Mouse (Mus musculus): ENCODE results near the gene Tgfbr3.

Gene Tgfbr3

DNA sequence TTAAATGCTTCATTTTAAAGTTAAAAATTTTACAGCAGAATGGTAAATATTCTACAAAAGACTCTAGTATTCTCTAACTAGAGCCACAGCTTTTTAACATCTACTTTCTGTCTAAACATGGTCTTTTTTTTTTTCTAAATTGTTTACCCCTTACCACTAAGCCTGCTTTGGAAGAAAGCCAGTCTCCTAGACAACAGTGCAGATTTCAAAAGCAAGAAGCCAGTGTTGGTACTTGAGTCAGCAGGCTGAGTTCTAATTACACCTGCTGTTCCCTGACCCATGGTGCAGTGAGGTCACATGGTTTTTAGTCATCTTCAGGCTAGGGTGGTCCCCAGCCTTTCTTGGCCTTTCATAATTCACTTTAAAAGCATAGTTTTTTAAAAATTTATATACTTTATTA is 115.2 kb downstream of the Tgfbr3 start:
- DNase-seq (ENCODE audit: low read depth, low spot score), result peak; percentile 22

DNA sequence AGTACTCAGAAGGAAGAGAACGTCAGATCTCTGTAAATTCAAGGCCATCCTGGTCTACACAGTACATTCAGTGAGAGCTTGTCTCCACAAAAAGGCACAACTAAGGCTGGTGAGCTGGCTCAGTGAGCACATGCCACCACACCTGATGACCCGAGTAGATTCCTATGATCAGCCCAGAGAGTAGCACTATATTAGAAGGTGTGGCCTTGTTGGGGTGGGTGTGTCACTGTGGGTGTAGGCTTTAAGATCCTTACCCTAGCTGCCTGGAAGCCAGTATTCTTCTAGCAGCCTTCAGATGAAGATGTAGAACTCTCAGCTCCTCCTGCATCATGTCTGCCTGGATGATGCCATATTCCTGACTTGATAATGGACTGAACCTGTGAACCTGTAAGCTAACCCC is 115.9 kb downstream of the Tgfbr3 start:
- DNase-seq (ENCODE audit: low read depth, low spot score), result no peak

DNA sequence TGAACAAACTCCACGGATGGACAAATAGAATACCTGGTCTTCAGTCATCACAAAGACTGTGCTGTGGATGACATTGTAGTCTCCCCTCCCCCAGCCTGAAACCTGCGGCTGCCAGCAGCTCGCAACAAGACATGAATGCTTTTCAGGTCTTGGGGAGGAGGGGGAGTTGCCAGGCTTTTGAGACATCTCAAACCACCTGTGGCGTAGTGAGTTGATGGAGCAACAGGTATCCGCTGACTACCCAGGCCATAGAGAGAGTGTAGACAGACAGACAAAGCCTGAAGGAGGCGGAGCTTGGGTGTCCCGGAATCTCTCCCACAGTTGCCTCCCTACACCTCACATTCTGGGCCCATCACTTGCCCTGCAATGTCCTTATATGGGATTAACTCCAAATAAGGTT is 117.6 kb downstream of the Tgfbr3 start:
- no peak for DNase-seq (ENCODE audit: low read depth, low spot score)

DNA sequence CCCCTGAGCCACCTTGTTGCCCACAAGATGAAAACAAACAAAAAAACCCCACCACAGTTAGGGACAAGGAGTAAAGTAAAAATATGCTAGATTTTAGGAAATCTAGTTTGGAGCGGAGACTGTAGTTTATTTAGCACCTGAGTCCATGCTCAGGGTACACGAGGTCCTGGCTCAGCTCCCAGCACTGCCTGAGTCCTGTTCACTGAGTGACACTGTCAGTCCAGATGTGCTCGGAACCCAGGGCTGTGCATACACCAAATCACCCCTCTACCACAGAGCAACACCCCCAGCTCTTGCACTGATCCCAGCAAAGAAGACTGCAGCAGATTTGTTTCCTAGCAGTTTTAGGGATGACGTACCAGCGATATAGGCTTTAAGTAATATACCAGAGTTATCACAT is 119.6 kb downstream of the Tgfbr3 start:
- DNase-seq (ENCODE audit: low read depth, low spot score), result no peak

DNA sequence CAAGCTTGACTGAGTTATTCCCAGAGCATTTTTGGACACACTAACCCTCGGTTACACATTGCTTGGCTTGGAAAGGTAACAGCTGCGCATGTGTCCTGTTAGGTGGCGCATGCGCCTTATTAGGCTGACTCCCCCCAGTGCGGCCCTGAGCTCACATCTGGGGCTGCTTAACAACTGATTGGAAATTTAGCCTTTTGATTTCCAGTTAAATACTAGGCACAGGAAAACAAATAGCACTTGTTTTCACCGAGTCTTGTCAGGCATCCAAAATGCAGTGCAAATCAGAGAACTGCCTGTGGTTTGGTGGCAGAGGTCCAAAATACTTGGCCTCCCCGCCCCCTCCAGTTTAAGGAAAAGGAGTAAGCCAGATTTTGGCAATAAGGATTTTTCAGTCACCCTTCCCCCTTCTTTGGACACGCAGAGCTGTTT is 121.5 kb downstream of the Tgfbr3 start:
- no peak for DNase-seq (ENCODE audit: low read depth, low spot score)

DNA sequence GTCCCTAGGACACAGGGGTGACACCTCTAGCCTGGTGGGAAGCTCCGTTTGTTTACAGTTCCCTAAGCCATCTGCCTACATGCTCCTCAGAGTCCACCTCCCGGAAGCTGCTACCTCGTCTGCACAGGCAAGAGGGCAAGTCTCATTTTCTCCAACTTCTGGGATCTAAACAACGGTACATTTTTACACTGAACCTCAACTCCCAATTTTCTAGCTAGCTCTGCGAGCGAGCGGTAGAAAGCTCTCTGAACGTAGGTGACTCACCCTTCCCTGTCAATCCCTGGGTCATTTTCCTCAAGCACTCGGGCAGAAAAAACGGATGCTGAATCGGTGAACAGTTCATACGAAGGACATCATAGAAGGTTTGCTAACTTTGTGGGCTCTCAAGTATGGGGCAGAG is 122.1 kb downstream of the Tgfbr3 start:
- DNase-seq (ENCODE audit: low read depth, low spot score), result no peak

DNA sequence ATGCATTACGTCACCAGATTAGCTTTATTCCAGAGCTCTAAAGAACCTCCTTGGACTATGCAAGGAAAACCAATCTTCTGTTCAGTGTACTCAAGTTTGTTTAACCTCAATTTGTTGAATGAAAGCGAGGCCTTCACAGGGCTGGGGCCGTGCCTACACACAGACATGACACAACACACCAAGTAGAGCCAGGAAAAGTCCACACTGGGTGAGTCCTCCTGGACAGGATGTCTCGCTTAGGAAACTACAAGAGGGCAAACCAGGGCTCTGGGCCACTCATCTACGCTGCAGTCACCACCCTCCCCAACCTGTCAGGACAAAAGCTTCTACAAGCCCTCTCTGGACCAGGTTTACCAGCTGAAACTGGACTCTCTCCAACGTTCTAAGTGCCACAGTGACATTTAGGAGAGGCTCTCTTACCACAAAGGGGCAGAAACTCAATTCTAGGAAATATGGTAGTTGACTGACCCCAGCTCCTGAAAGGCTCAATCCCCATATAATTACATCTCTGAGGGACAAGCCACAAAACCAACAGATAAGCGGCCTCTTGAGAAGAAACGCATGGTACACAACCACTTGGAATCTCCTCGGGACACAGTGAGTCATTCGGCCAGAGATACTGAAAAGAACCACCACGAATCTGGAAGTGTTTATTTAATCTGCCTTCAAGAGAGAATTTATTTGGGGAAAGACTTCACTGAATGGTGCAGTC is 122.6 kb downstream of the Tgfbr3 start:
- DNase-seq (ENCODE audit: low read depth, low spot score), result no peak

DNA sequence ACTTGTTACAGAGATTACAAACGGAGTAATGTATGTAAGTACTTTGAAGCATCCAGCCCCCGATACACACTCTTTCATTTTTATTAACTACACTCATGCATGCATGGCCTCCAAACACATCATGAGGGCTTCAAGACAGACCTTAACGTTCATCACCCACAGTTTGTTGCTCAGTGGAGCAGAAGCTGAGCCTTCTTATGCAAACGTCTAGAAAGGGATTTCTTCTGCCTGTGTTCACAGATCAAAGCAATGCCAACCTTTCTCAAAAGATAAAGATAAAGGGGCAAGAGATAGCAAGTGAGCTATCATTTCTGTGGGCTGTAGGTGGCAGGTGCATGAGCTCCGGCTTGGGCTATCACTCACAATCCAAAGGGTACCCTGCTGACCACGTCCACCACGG is 123.7 kb downstream of the Tgfbr3 start:
- DNase-seq (ENCODE audit: low read depth, low spot score), result no peak

DNA sequence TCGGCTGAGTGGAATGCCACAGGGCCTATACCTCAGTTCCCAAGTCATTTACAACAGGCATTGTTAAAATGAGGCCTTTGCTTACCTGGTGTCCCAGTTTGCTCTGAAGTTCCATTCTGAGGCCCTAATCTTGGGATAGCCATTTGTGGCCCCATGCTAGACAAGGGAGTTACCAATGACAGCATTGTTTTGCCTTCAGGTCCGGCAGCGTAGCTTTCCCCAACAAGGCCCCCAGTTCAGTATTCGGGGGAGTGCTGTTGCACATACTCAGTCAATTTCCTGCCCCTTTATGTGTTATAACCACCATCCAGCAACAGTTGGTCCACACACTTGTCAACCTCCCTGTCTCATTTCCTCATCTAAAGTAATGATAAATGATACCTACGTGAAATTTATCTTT is 124.2 kb downstream of the Tgfbr3 start:
- no peak for DNase-seq (ENCODE audit: low read depth, low spot score)

DNA sequence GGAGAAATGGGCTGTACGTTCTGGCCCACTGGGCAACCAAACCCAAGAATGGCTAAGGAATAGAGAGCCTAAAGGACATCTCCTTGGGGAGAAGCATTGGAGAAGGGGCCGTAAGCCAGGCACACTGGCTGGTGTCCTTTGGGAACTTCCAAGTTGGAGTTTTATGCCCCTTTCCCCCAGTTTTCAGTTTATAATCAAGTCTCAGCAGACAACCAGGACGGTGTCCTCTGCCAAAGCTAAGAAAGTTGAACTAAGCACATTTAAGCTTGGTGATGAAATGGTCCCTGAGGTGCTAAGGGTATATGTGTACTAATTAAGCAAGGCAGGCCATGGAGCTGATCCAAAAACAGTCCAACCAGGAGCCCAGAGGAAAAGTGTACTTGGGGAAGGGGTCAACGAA is 124.6 kb downstream of the Tgfbr3 start:
- DNase-seq (ENCODE audit: low read depth, low spot score), result no peak

DNA sequence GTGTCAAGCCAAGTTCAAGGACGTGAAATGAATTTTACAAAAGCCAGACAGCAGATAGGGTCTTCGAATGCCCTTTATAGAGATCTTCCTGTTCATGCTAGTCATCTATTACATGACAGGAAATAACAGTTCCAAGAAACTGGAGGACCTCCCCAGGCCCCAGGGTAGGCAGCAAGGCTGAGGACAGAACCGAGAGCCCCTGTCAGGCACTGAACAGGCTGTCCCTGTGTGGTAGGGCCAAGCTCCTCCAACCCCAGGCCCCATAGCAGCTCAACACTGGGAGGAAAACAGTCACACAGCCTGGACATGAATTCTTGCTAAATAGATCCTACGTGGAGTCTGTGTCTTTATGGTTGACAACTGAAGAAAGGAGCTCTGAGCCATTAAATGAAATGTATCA is 125.3 kb downstream of the Tgfbr3 start:
- no peak for DNase-seq (ENCODE audit: low read depth, low spot score)

DNA sequence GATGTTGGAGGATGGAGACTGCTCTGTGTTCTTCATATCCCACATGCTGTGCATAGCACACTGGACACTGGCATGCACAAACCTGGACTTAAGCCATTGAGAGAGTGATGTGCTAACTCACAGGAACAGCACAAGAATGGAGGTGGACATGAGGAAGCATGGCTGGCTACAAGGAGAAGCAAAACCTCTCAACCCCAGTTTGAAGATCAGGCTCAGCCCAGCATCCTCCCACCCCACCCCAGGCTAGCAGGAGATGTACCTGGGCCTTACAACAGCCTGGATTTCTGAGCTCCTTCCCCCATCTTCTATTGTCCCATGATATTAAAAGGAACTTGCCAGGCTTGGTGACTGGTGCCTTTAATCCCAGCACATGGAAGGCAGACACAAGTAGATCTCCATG is 126.1 kb downstream of the Tgfbr3 start:
- DNase-seq (ENCODE audit: low read depth, low spot score), result no peak

DNA sequence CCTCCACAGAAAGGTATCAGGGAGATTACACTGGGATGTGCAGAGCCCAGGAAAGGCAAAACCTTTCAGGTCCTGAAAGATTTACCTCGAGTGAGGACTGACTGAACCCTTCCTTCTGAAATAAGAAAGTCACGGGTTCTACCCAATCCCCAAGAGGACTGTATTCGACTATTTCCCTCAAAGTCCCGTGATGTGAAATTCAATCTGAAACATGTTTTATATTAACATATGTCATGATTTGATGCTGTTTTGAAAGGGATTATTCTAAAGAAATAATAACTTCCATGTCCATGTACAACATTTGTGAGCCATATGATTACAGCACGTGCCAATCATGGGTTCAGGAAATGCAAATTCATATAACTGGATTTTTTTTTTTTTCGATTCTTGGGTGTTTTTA is 126.6 kb downstream of the Tgfbr3 start:
- no peak for DNase-seq (ENCODE audit: low read depth, low spot score)

DNA sequence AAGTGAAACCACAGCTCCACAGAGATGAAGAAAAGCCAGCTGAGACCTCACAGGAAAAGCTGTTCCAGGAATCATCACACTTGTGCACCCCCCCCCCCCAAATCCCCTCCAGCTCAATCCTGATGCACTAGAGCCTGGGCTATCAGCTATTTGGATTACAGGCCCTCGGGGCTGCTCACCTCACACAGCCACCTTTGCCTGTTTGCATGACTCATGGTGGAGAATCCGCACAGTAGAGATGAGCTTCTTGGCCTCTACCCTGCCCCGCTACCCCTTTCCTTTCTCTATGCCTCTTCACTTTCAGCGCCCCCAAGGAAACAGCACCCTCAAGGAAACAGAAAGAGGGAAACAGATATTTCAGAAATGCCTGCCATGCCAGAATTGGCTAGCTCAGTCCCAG is 127.1 kb downstream of the Tgfbr3 start:
- DNase-seq (ENCODE audit: low read depth, low spot score), result no peak

DNA sequence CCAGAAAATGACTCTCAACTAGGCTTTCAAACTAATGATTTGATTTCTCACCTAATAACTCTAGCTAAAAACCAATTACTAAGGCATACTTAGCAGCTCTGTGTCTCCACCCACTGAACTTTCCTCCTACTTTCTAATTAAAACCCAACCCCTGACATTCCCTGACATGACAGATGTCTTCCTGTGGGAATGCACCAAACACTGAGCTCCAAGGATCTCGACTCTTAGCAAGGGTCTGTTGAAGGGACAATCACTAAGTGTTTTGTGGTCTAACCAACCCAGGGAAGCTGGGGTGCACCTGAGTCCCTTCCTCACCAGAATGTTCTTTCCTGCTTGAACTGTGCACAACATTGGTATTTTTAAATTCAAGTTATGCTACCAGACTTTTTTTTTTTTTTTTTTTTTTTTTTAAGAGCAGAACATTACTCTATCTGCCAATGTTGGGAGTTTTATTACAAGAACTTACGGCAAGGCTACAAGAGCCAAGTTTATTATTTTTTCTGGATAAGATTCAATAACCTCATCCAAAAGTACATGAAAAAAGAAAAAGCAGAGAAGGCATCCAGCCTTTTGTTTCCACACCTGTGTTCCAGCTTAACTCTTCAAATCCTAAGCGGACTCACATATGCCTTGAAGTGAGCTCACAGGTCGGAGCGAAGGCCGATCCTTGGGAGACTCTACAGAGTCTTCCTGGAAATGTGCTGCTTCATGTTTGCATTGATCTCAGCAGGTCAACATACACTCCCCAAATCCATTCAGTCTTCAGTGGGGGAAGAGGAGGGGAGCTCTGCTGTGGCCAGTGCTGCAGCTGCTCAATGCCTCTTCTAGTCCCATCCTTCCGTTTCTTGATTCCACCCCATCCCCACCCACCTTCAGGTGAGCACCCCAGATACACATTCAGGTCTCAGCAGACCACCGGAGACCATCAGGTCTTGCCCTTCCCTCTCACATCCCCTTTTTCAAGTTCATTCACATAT is 129.2 kb downstream of the Tgfbr3 start:
- DNase-seq (ENCODE audit: low read depth, low spot score), result no peak

DNA sequence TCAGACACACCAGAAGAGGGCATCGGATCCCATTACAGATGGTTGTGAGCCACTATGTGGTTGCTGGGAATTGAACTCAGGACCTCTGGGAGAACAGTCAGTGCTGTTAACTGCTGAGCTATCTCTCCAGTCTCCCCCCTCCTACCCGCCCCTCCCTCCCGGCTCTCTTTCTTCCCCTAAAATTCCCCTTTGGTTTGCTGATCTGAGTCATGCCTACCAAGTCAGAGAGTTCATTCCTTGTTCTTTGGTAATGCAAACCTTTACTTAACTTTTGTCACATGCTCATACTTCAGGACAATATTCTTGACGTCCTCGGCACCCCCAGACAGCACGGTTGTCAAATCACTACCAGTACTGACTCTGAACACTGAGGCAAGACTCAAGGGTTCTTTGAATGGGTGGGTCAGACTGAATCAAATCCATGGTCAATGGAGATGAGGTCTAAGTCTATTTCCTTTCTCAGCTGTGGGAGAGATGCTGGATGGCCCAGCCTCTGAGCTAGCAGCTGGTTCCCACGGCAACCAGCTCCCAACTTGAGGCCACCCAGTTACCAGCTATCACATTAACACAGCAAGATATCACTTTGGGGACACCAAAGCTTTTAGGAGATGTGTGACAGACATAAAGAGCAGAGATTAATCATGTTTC is 130.8 kb downstream of the Tgfbr3 start:
- DNase-seq (ENCODE audit: low read depth, low spot score), result no peak

DNA sequence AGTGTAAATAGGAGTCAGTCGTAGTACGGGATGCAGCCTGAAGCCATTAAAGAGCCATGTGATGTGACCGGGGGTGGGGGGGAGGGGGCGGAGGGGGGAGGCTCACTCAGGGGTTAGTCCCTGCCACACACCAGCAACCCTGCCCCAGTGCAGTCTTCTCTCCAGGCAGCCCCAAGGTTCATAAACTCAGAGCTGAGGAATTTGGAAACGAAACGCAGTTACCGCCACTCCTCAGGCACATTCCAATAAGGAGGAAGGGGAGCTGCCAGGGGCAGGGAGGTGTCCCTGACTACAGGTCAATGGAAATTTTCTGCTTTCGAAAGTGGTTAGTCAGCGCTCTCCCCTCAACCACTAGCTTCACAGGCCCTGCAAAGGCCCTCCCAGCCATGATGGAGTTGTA is 132.0 kb downstream of the Tgfbr3 start:
- DNase-seq (ENCODE audit: low read depth, low spot score), result no peak

DNA sequence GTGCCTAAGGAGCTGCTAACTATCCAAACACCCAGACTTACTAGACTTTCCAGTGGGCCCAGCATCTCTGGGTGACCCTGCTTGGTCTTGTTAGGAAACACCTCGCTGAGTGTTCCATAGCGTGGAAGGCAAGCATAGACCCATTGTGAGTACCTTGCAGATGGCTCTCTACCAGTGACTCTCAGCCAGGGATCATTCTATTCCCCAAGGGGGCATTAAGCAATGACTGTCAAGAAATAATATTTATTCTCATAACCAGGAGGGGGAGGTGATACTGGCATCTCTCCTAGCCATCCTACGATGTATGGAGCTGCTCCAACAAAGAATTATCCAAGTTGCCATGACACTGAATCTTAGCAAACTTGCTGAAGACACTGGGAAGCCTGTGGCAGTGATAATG is 133.3 kb downstream of the Tgfbr3 start:
- DNase-seq (ENCODE audit: low read depth, low spot score), result no peak

DNA sequence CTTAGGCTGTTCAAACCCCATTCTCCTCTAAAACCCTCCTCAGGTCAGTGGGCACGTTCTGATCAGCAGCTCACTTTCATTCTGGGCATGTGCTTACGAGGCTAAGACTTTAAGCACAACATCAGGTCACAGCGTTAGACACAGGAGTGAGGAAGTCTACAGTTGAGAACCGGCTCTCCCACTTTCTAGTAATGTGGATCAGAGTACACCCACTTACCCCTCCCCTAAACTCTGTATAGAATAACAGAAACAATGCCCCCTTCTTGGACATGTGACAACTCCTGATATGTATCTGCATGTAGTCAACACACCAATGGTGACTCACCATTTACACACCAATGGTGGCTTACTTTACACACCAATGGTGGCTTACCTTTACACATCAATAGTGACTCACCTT is 136.4 kb downstream of the Tgfbr3 start:
- DNase-seq (ENCODE audit: low read depth, low spot score), result no peak

DNA sequence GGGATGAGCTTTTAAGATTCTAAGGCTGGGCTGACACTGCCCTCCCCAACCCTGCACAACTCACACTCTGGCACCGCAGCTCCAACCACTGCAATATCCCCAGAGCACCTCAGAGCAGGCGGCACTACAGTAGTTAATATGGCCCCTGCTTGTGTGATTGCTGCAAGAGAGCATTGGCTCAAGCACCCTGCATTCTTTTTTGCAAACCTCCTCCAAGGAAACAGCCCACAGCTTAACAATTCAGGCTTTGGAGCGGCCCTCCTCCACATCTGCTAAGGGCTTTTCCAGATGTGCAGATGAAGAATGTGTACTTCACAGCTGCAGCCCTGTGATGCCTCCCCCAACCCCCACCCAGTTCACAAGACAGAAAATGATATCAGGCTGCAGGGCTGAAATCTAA is 138.1 kb downstream of the Tgfbr3 start:
- no peak for DNase-seq (ENCODE audit: low read depth, low spot score)

DNA sequence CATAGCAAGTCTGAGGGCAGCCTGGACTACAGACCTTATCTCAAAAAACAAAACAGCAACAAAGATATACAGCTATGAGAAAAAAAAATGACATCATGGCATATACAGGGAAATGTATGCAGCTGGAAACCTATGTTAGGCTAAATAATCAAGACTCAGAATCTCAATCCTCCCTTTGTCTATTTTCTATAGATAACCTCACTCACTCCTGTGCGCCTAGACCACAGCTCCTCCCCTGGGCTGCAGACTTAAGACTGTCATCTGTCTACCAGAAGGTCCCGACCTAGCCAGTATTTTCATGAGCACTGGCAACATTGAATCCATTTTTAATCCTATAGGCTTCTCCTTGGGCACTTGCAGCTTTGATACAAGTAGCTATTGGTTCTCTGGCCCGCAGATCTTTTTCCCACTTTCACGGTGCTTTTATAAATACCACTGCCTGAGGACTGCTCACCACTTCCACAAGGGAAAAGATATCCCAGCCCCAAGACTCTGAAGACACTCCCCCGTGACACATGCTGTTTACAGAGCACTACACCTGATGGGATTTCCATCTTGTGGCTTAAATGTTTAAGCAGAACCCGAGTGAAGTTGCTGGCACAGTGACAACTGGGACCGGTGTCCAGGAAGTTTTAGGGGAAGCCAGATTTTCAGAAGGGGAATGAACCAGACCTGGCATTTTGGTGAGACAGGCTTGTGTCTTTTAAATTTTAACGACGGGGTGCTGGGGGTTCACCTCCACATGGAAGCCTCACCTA is 138.7 kb downstream of the Tgfbr3 start:
- no peak for DNase-seq (ENCODE audit: low read depth, low spot score)
